10 mouse cellular contexts compared by ENCODE assay signal in genomic region chr15:62212283-62212910, GRCm38 (mm10).
A peak's percentile ranks its signal among the peaks of the same experiment; 100 is the strongest.
DNase-seq lines count a peak whose midpoint lies in the region; ATAC-seq and TF ChIP-seq lines count a peak whose summit lies in the region.
"Had no signal": no experiment of that assay in that cellular context is flagged by ENCODE, and none has a peak within 500 bp of the region (broad histone marks: within the 10 kb centered on the region; RNA-seq: fewer than 3 reads in every experiment).

No protein-coding gene starts in this region.

- DNase-seq in cerebellum, postnatal 10 days: peak; percentile 65 to 68
- no peak for DNase-seq in cerebellum, adult 11 months
- DNase-seq in kidney, adult 2 months: peak; percentile 63
- DNase-seq in MEL (ENCODE audit: low read depth, low spot score): peak; percentile 23
- DNase-seq in layer of hippocampus, postnatal 36 days: no peak
- no peak for DNase-seq in spleen, postnatal 10 days (ENCODE audit: low spot score in 2 of 2)

- TF ChIP-seq RAD21 in MEL (IDR thresholded peaks at IDR 0.05; ENCODE audit: low read depth, low read length): no peak

- H3K36me3 ChIP-seq in kidney, adult 2 months (ENCODE audit: control insufficient read depth, insufficient read depth, low read length): no peaks in the 10 kb centered on the region
- H3K36me3 ChIP-seq in kidney, embryonic 15.5 days: no peaks in the 10 kb centered on the region
- peaks cover 28 to 73% of the 10 kb centered on the region in 2 experiments for H3K36me3 ChIP-seq in MEL (ENCODE audit: control insufficient read depth in 1 of 2, insufficient read depth in 2 of 2, low read length in 2 of 2)
- H3K36me3 ChIP-seq: limb, embryonic 15.5 days; neural tube, embryonic 15.5 days had no signal

- no peak overlapping the region for H3K4me2 ChIP-seq in kidney, embryonic 15.5 days
- H3K4me2 ChIP-seq: limb, embryonic 15.5 days; neural tube, embryonic 15.5 days had no signal

- H3K9me3 ChIP-seq in kidney, embryonic 15.5 days (replicated peaks): no peaks in the 10 kb centered on the region
- no peaks in the 10 kb centered on the region for H3K9me3 ChIP-seq in MEL (replicated peaks; ENCODE audit: insufficient read depth, low read length)
- H3K9me3 ChIP-seq: limb, embryonic 15.5 days; neural tube, embryonic 15.5 days had no signal

- TF ChIP-seq CTCF in kidney, adult 2 months (conservative IDR thresholded peaks at IDR 0.05; ENCODE audit: insufficient read depth, insufficient read length, low read depth, low read length): no peak
- no peak for TF ChIP-seq CTCF in MEL (IDR thresholded peaks at IDR 0.05 in 2 of 3, conservative IDR thresholded peaks at IDR 0.05 in 1 of 3; ENCODE audit: control insufficient read depth in 1 of 3, insufficient read depth in 1 of 3, low read depth in 2 of 3, low read length in 3 of 3, poor library complexity in 1 of 3, severe bottlenecking in 1 of 3)

- H3K4me1 ChIP-seq in kidney, adult 2 months (ENCODE audit: control insufficient read depth, insufficient read depth, low read length): 0 out of 2 replicates have a peak, but pooled peaks cover 4% of the 10 kb centered on the region
- 0 out of 2 replicates have a peak, but pooled peaks cover 4% of the 10 kb centered on the region for H3K4me1 ChIP-seq in kidney, embryonic 15.5 days
- H3K4me1 ChIP-seq in MEL (ENCODE audit: control insufficient read depth in 1 of 2, insufficient read depth in 2 of 2, low read length in 2 of 2): peaks cover 24 to 60% of the 10 kb centered on the region in 2 experiments
- H3K4me1 ChIP-seq: limb, embryonic 15.5 days; neural tube, embryonic 15.5 days had no signal

- no peaks in the 10 kb centered on the region for H3K27me3 ChIP-seq in kidney, adult 2 months (replicated peaks; ENCODE audit: control insufficient read depth, insufficient read depth, low read length)
- H3K27me3 ChIP-seq in kidney, embryonic 15.5 days: no peaks in the 10 kb centered on the region
- no peaks in the 10 kb centered on the region for H3K27me3 ChIP-seq in MEL (ENCODE audit: control insufficient read depth in 1 of 2, insufficient read depth in 2 of 2, low read length in 2 of 2)
- H3K27me3 ChIP-seq: limb, embryonic 15.5 days; neural tube, embryonic 15.5 days had no signal

- H3K27ac ChIP-seq in kidney, adult 2 months (ENCODE audit: insufficient read depth, low read depth, low read length): no peak overlapping the region
- no peak overlapping the region for H3K27ac ChIP-seq in kidney, embryonic 15.5 days
- H3K27ac ChIP-seq in MEL (ENCODE audit: control insufficient read depth, low read depth, low read length): peak overlapping the region; percentile 95
- H3K27ac ChIP-seq: limb, embryonic 15.5 days; neural tube, embryonic 15.5 days had no signal

- no peak for TF ChIP-seq POLR2A in kidney, adult 2 months (IDR thresholded peaks at IDR 0.05; ENCODE audit: low read depth, low read length)
- TF ChIP-seq POLR2A in MEL (IDR thresholded peaks at IDR 0.05; ENCODE audit: control insufficient read depth in 1 of 2, insufficient read depth in 1 of 2, low read depth in 1 of 2, low read length in 2 of 2, poor library complexity in 1 of 2): no peak

- no peak for ATAC-seq in kidney, embryonic 15.5 days (replicated peaks; ENCODE audit: low FRiP score)
- 0 out of 2 replicates have a peak, but pooled peaks have one; percentile 5 for ATAC-seq in megakaryocyte-erythroid progenitor cell, adult 5-6 weeks (replicated peaks; ENCODE audit: low FRiP score, low TSS enrichment, poor library complexity, severe bottlenecking)

- H3K4me3 ChIP-seq in kidney, adult 2 months (ENCODE audit: insufficient read depth, low read depth, low read length): no peak overlapping the region
- no peak overlapping the region for H3K4me3 ChIP-seq in kidney, embryonic 15.5 days (replicated peaks)
- no peak overlapping the region for H3K4me3 ChIP-seq in MEL (ENCODE audit: control insufficient read depth in 1 of 2, insufficient read depth in 1 of 2, low read depth in 2 of 2, low read length in 2 of 2)
- H3K4me3 ChIP-seq: limb, embryonic 15.5 days; neural tube, embryonic 15.5 days had no signal

- H3K9ac ChIP-seq in kidney, embryonic 15.5 days: no peak overlapping the region
- H3K9ac ChIP-seq in MEL (ENCODE audit: control insufficient read depth, low read depth, low read length, poor library complexity, severe bottlenecking): no peak overlapping the region; the same call in 1 of the 2 replicates
- H3K9ac ChIP-seq: limb, embryonic 15.5 days; neural tube, embryonic 15.5 days had no signal

- H3K79me2 ChIP-seq in MEL (ENCODE audit: control insufficient read depth, insufficient read depth, low read length, poor library complexity): peaks cover 46% of the 10 kb centered on the region

- 51% methylated on average over 5 of the region's 5 CpGs for WGBS in kidney, adult 2 months
- WGBS in kidney, embryonic 15.5 days: 83% methylated on average over 5 of the region's 5 CpGs

- TF ChIP-seq EP300 in MEL (IDR thresholded peaks at IDR 0.05; ENCODE audit: low read depth in 1 of 2, low read length in 2 of 2): no peak

TF ChIP-seq in MEL, 35 proteins besides CTCF, POLR2A, EP300 and RAD21:
- TF ChIP-seq ELF1 (IDR thresholded peaks at IDR 0.05; ENCODE audit: low read depth, low read length): no peak
- no peak for TF ChIP-seq POLR2AphosphoS5 (IDR thresholded peaks at IDR 0.05; ENCODE audit: borderline replicate concordance, low read depth, low read length)
- no peak for TF ChIP-seq TCF12 (IDR thresholded peaks at IDR 0.05; ENCODE audit: low read depth, low read length)
- no peak for TF ChIP-seq RCOR1 (IDR thresholded peaks at IDR 0.05; ENCODE audit: low read depth, low read length)
- no peak for TF ChIP-seq ZKSCAN1 (IDR thresholded peaks at IDR 0.05; ENCODE audit: low read depth, low read length)
- TF ChIP-seq NRF1 (IDR thresholded peaks at IDR 0.05; ENCODE audit: insufficient read depth, low read depth, low read length, poor library complexity, severe bottlenecking): no peak
- TF ChIP-seq SMC3 (IDR thresholded peaks at IDR 0.05; ENCODE audit: low read depth, low read length): no peak
- TF ChIP-seq MYC (IDR thresholded peaks at IDR 0.05; ENCODE audit: low read depth, low read length): no peak
- TF ChIP-seq TBP (IDR thresholded peaks at IDR 0.05; ENCODE audit: low read depth, low read length): no peak
- TF ChIP-seq MAX (IDR thresholded peaks at IDR 0.05; ENCODE audit: low read length): no peak
- no peak for TF ChIP-seq ZC3H11A (IDR thresholded peaks at IDR 0.05; ENCODE audit: low read depth, low read length)
- TF ChIP-seq MAZ (IDR thresholded peaks at IDR 0.05; ENCODE audit: low read depth, low read length): no peak
- no peak for TF ChIP-seq GATA1 (IDR thresholded peaks at IDR 0.05; ENCODE audit: low read depth, low read length)
- TF ChIP-seq ZMIZ1 (IDR thresholded peaks at IDR 0.05; ENCODE audit: low read depth, low read length): no peak
- no peak for TF ChIP-seq MYB (IDR thresholded peaks at IDR 0.05; ENCODE audit: low read depth, low read length)
- TF ChIP-seq MXI1 (IDR thresholded peaks at IDR 0.05; ENCODE audit: low read depth, low read length): no peak
TF ChIP-seq in MEL: peak in this region for 0.

Comparison
In these comparisons a context has a peak if more than half of its experiments do, and no peak if none do; other contexts are left out.
1. DNase-seq: peak in cerebellum, postnatal 10 days (2 of 2), kidney, adult 2 months (single experiment) and MEL (single experiment); none in cerebellum, adult 11 months (single experiment), layer of hippocampus, postnatal 36 days (0 of 2) and spleen, postnatal 10 days (0 of 2).